Mouse (Mus musculus): ENCODE measurements around the gene Hnrnpf.

- no peak for TF ChIP-seq CTCF (IDR thresholded peaks at IDR 0.05; ENCODE audit: borderline replicate concordance, control insufficient read depth, extremely low read depth, insufficient read depth, low read length, poor library complexity)
- no peak for TF ChIP-seq POLR2A (IDR thresholded peaks at IDR 0.05; ENCODE audit: control insufficient read depth, extremely low read depth, insufficient read depth, low read length, poor library complexity)
Observed at GRCm38 (mm10) chr6:117888642-117889096, 11.5 kb upstream of the Hnrnpf start.

All from thymus, adult 2 months (tissue).